Mouse (Mus musculus): ENCODE data around the gene Gm49405.
"Not testable (repeated sequence)": the region's sequence is repeated elsewhere in the genome, so short reads cannot be mapped to it uniquely, and the experiment has no call there.

DNA sequence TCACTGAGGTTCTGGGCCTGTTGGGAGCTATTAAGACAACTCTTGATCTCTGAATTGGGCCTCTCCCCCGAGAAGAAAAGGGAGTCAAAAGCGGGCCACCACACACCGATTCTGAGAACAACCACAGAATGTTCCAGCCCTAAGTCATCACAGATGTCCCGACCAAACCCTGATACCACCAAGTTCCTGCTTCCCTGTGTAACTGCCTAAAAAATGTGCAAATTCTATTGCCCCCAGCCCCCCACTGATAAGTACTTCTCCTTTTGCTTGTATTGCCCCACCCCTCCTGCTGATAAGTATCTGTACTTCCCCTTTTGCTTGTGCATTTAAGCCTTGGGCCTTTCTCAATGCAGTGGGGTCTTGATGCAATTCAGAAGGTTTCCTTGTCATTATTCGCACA lies 43.7 kb downstream of the Gm49405 start:
- not testable (repeated sequence) for TF ChIP-seq CHD2 (IDR thresholded peaks at IDR 0.05; ENCODE audit: low read depth, low read length); ZNF384 (IDR thresholded peaks at IDR 0.05; ENCODE audit: low read depth, low read length); MAFK (IDR thresholded peaks at IDR 0.05; ENCODE audit: insufficient read depth, low read depth, low read length); HCFC1 (IDR thresholded peaks at IDR 0.05; ENCODE audit: borderline replicate concordance, insufficient read depth, low read length)

Measured in ES-E14 (cell line).